Mouse (Mus musculus) hindbrain, embryonic 15.5 days (tissue): ENCODE measurements around the gene Oaf. TPM values are rescaled to one million over a fixed set of nuclear protein-coding genes. Genes with fewer than 3 reads are reported as not detected.

Source experiments
- ATAC-seq: fragments of 200-750 bp; cut with Nextera tagmentation; 2 replicates; pipeline ENCODE4 v1.8.0; 2017; ENCODE audit warnings: low read depth, moderate number of reproducible peaks, moderate TSS enrichment; ENCODE audit not compliant: low FRiP score
- H3K27ac ChIP-seq: fragments of 300-500 bp; sonication (generic); replicated peaks from 2 replicates; pipeline ENCODE4 v1.5.1; 2015; ENCODE audit warnings: mild to moderate bottlenecking, inconsistent platforms
- H3K27me3 ChIP-seq: fragments of 300-500 bp; sonication (generic); 2 replicates; pipeline ENCODE4 v1.6.1; 2015; ENCODE audit warnings: control low read depth, inconsistent platforms
- H3K36me3 ChIP-seq: fragments of 300-500 bp; sonication (generic); 2 replicates; pipeline ENCODE4 v1.6.1; 2015; ENCODE audit warnings: control low read depth, inconsistent platforms
- H3K4me1 ChIP-seq: fragments of 300-500 bp; sonication (generic); replicated peaks from 2 replicates; pipeline ENCODE4 v1.6.1; 2015; ENCODE audit warnings: control low read depth, inconsistent platforms
- H3K4me2 ChIP-seq: fragments of 300-500 bp; sonication (generic); 2 replicates; pipeline ENCODE4 v1.6.1; 2015; ENCODE audit warnings: moderate library complexity, mild to moderate bottlenecking, inconsistent platforms
- H3K4me3 ChIP-seq: fragments of 300-500 bp; sonication (generic); 2 replicates; pipeline ENCODE4 v1.5.1; 2015; ENCODE audit warnings: mild to moderate bottlenecking, inconsistent platforms
- H3K9ac ChIP-seq: fragments of 300-500 bp; sonication (generic); 2 replicates; pipeline ENCODE4 v1.6.1; 2015; ENCODE audit warnings: inconsistent platforms
- H3K9me3 ChIP-seq: fragments of 300-500 bp; sonication (generic); 2 replicates; pipeline ENCODE4 v1.6.1; 2016; ENCODE audit warnings: control low read depth, inconsistent platforms
- WGBS: fragments of 180-500 bp; shearing (Covaris S2); methylation state at CpG from one replicate; pipeline ENCODE4 v1.1.7; 2015; 5-methylcytosine and 5-hydroxymethylcytosine counted together
- polyA plus RNA-seq: library from polyadenylated mRNA; unstranded; fragments of >200 nt; fragmentation: Nextera tagmentation; extraction: Ambion mirVana; gene quantifications from 2 replicates; pipeline ENCODE4 v1.2.1, GENCODE M21; 2015

Gene Oaf
- polyA plus RNA-seq, 1 experiment from 2014 or later: 7.1 TPM

DNA sequence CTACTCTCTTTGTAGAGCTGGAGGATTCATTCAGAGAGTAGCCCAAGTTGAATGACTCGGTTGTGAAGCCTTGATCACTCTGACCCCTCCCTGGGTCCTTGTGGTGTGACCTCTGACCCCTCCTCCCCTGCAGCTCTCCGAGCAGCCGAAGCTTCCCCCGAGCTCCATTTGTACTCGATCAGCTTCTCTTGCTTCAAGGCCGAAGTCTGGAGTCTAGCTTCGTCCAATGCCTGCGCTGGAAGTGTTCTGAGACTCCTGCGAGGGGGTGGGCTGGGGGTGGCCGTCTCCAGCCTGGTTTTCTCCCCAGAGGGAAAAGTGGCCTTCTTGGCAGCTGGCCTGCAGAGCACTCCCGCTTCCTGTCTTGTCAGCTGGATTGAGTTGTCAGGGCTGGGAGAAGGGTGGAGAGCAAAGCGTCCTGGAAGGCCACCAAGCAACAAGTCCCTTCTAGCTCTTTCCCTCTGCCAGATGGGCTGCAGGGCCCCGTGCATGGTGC lies 29.5 kb downstream of the Oaf start, which contains the start of gene Pou2f3:
Pou2f3 (minus strand) TSS at position 180 of the 493 bp plus-strand sequence.
- no peak within 1 kb of the TSS for H3K4me3 ChIP-seq
- ATAC-seq: peak; percentile 42; the same call in 1 of the 2 replicates
- H3K9ac ChIP-seq: no peak within 1 kb of the TSS
- peaks cover 16% of the 10 kb centered on the region for H3K27me3 ChIP-seq
- H3K4me1 ChIP-seq: peaks cover 14% of the 10 kb centered on the region
- H3K36me3 ChIP-seq: no peaks in the 10 kb centered on the region
- WGBS: 3% methylated on average over 13 of the region's 13 CpGs
- no peak within 1 kb of the TSS for H3K4me2 ChIP-seq
- H3K27ac ChIP-seq: no peak within 1 kb of the TSS
- no peaks in the 10 kb centered on the region for H3K9me3 ChIP-seq

DNA sequence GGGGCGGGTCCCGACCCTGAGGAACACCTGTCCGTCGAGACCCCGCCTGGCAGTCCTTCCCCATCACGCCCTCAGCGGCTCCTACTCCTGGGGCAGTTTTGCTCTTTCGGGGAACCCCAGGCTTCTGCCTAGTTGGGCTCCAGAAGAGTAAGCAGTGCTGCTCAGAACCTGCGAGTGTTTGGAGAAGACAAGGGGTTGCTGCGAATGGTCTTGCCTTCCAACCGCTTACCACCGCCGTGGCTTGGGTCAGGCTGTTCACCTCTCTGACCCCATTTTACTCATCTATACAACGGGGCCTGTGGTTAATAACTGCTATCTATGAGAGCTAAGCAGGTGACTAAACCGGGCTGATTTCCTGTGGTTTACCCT lies 33.7 kb downstream of the Oaf start:
- WGBS: 4% methylated on average over 15 of the region's 15 CpGs
- ATAC-seq: peak; percentile 8; the same call in 1 of the 2 replicates
- Histone ChIP-seq H3K27ac (no peak overlapping the region), H3K9me3 (no peaks in the 10 kb centered on the region), H3K4me3 (peak overlapping the region; percentile 30), H3K9ac (no peak overlapping the region), H3K27me3 (peaks cover 29% of the 10 kb centered on the region), H3K4me2 (peak overlapping the region; percentile 58), H3K36me3 (no peaks in the 10 kb centered on the region), H3K4me1 (peaks cover 16% of the 10 kb centered on the region)

DNA sequence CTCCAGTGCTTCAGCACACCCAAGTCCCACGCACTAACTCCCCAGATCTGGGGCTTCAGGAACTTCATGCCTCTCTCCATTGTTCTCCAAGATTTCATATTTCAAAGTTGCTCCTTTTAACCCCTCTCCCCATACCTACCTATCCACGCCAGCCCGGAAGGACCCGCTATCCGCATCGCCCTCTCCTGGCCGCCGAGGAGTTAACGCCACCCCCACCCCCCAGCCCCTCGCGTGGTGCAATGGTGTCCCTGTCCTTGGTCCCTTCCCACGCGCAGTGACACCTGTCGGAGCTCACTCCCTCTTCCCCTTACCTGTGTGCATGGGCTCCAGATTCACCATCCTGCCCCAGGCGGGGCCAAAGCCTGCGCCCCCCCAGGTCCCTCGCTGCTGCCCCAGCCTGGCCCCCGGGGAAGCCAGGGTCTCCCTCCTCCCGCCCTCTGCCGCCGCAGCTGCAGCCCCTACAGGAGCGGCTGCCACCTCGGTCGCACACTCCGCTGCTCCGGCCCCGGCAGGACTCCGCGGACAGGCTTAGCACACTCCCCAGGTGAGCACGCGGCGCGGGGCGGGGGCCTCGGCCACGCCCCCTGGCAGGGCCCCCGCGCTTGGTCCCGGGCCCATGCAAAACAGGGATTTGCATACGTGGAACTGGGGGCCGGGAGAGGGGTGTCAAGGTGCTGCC lies 34.2 kb downstream of the Oaf start:
- WGBS: 2% methylated on average over 39 of the region's 41 CpGs
- no peak overlapping the region for H3K27ac ChIP-seq
- peaks cover 15% of the 10 kb centered on the region for H3K4me1 ChIP-seq
- H3K27me3 ChIP-seq: peaks cover 29% of the 10 kb centered on the region
- H3K9ac ChIP-seq: 0 out of 2 replicates have a peak overlapping the region, but pooled peaks have one; percentile 29
- no peaks in the 10 kb centered on the region for H3K9me3 ChIP-seq
- H3K36me3 ChIP-seq: no peaks in the 10 kb centered on the region
- peak overlapping the region; percentile 58 for H3K4me2 ChIP-seq
- peak overlapping the region; percentile 30 for H3K4me3 ChIP-seq
- peak; percentile 38; the same call in 1 of the 2 replicates for ATAC-seq

DNA sequence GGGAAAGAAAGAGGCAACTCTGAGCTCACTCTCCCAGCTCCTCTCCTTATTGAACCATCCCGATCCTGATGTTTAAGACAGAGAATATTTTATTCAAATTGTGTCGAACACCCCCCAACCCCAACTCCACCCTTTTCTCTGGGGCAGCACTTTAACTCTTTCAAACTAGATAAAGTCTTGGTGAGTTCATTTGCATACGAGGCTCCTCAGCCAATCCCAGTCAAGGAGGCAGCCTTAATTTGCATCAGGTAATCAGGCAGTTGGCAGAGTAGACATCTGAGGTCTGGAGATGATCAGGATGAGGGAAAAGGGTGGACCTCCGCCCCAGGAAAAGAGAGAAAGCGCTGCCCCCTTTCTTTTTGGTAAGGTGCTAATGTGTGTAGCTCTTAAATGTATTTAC lies 39.5 kb downstream of the Oaf start:
- peaks cover 19% of the 10 kb centered on the region for H3K27me3 ChIP-seq
- no peak for ATAC-seq
- no peak overlapping the region for H3K4me2 ChIP-seq
- WGBS: 14% methylated on average over 5 of the region's 5 CpGs
- H3K9ac ChIP-seq: no peak overlapping the region
- no peak overlapping the region for H3K27ac ChIP-seq
- no peak overlapping the region for H3K4me3 ChIP-seq
- H3K4me1 ChIP-seq: peaks cover 7% of the 10 kb centered on the region
- no peaks in the 10 kb centered on the region for H3K9me3 ChIP-seq
- no peaks in the 10 kb centered on the region for H3K36me3 ChIP-seq

DNA sequence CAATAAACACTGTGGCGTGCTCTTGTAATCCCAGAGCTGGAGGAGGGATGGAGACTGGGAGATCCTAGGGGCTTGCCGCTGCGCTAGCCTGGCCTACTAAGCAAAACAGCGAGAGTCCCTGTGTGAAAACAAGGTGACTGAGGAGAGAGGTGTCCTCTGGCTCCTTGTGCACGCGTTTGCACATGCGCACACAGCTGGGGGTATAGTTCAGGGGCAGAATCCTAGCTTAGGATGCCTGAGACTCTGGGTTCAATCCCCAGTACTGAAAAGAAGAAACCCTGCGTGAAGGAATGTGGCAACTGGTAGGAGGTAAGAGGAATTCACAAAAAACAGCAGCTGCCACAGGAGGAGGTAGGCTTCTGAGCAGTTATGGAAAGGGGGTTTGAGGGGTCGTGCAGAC lies 45.7 kb downstream of the Oaf start:
- 23% methylated on average over 9 of the region's 9 CpGs for WGBS
- H3K4me1 ChIP-seq: no peaks in the 10 kb centered on the region; the same call in 1 of the 2 replicates
- H3K27ac ChIP-seq: no peak overlapping the region
- H3K27me3 ChIP-seq: 0 out of 2 replicates have a peak, but pooled peaks cover 2% of the 10 kb centered on the region
- no peak overlapping the region for H3K9ac ChIP-seq
- H3K4me2 ChIP-seq: no peak overlapping the region
- H3K4me3 ChIP-seq: no peak overlapping the region
- no peaks in the 10 kb centered on the region for H3K36me3 ChIP-seq
- no peak for ATAC-seq
- H3K9me3 ChIP-seq: no peaks in the 10 kb centered on the region

DNA sequence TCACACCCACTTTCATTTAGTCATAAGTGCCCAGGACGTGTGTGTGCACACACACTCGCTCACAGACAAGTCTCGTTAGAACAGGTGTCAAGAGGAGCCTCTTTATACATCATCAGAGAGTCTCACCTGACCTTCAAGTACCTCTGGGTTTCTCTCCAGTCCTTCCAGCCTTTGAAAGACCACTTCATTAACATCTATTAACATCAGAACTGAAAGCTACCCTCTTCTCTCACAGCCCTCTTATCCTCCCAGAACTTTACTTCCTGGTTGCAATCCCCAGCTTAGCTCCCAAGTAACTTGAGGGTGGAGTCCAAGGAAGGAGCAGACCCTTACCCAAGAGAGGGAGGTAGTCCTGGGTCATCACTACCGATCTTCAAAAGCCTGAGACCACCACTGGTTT lies 48.1 kb downstream of the Oaf start:
- no peaks in the 10 kb centered on the region for H3K9me3 ChIP-seq
- no peak overlapping the region for H3K27ac ChIP-seq
- H3K4me3 ChIP-seq: no peak overlapping the region
- H3K27me3 ChIP-seq: 0 out of 2 replicates have a peak, but pooled peaks cover 2% of the 10 kb centered on the region
- WGBS: 53% methylated on average over 4 of the region's 4 CpGs
- H3K4me1 ChIP-seq: no peaks in the 10 kb centered on the region; the same call in 1 of the 2 replicates
- no peak for ATAC-seq
- H3K9ac ChIP-seq: no peak overlapping the region
- H3K36me3 ChIP-seq: no peaks in the 10 kb centered on the region
- H3K4me2 ChIP-seq: no peak overlapping the region

DNA sequence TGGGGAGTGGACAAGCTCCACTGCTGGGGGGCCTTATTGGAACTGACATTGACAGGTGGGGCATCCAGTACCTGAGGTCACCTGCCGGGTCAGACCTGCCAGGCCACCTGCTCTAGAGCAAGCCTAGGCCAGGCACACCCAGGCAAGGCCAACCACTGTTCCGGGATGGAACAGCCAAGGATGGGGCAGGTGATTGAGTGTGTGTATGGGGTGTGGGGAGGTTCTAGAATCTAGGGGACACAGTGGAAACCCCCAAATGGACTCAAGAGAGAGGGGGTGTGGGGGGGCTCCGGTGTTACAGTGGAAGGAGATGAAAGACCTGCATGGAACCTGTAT lies 50.7 kb downstream of the Oaf start:
- Histone ChIP-seq H3K27ac (no peak overlapping the region), H3K4me1 (no peaks in the 10 kb centered on the region; the same call in 1 of the 2 replicates), H3K9ac (no peak overlapping the region), H3K36me3 (no peaks in the 10 kb centered on the region), H3K9me3 (no peaks in the 10 kb centered on the region), H3K4me2 (no peak overlapping the region), H3K27me3 (no peaks in the 10 kb centered on the region), H3K4me3 (no peak overlapping the region)
- 53% methylated on average over 3 of the region's 3 CpGs for WGBS
- ATAC-seq: no peak

DNA sequence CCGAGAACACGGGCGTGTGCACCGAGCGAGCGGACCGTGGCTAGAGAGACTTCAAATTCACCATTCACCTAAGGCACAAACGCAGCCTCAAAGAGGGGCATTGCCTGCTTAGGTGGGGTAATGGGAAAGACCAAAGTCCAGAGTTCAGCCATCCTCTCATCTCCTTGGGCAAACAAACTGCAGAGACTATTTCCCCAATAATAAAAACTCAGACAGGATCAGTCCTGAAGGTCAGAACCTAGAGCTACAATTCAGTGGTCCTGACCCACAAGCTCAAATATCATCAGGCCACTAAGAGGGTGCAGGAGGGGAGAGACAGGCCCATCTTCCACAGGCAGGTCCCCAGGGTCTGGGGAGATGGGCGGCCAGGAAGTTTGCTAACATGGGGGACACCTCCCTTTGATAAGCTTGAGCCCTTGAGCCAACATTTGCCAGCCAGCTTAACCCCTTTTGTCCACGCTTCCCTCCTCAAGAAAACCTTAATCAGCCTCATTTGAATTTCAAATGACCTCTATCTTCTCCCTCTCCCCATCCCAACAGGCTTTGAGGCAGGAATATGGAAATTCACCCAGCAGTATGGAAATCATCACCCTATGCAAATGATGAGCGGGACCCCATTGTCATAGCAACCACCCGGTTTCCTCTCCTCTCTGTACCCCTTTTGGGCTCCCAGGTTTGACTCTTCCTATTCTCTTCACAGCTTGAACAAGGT lies 51.2 kb downstream of the Oaf start:
- no peak overlapping the region for H3K9ac ChIP-seq
- H3K9me3 ChIP-seq: no peaks in the 10 kb centered on the region
- WGBS: 64% methylated on average over 12 of the region's 12 CpGs
- no peaks in the 10 kb centered on the region; the same call in 1 of the 2 replicates for H3K4me1 ChIP-seq
- no peaks in the 10 kb centered on the region for H3K27me3 ChIP-seq
- no peak overlapping the region for H3K4me3 ChIP-seq
- H3K4me2 ChIP-seq: no peak overlapping the region
- no peaks in the 10 kb centered on the region for H3K36me3 ChIP-seq
- ATAC-seq: no peak
- no peak overlapping the region for H3K27ac ChIP-seq

DNA sequence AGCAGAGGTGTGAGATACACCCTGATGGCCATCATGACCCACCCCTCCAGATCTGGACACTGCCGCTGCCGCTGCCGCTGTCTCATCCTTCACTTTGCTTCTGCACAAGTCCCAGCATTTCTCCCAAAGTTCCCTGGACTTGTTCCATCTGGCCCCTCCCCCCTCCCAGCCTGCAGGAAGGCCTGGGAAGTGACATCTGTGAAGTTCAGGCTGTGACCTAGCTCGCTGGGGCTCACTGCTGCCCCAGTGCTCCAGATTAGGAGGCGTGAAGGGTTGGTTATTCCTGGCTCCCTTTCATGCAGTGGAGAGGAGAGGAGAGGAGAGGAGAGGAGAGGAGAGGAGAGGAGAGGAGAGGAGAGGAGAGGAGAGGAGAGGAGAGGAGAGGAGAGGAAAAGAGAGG lies 60.1 kb downstream of the Oaf start:
- H3K36me3 ChIP-seq: no peaks in the 10 kb centered on the region
- no peaks in the 10 kb centered on the region for H3K9me3 ChIP-seq
- no peak overlapping the region for H3K4me3 ChIP-seq
- ATAC-seq: no peak
- no peak overlapping the region for H3K4me2 ChIP-seq
- no peaks in the 10 kb centered on the region for H3K27me3 ChIP-seq
- 52% methylated on average over 5 of the region's 5 CpGs for WGBS
- H3K27ac ChIP-seq: no peak overlapping the region
- H3K9ac ChIP-seq: no peak overlapping the region
- H3K4me1 ChIP-seq: no peaks in the 10 kb centered on the region

DNA sequence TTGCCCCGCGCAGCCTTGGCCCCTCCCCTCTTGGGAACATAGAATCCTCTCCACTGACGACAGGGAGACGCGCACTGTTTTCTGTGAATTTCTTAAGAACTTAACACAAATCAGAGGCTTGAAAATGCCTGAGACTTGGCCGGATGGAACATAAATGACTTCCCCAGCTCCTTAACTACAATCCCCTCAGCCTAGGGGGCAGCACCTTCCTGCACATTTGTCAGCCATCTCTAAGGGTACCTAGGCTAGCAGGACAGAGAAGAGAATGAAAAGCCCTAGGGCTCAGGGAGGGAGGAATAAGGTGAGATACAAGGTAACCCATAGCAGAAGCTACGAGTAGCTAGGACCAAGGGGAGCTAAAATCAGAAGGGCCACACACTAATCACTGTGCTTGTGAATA lies 61.5 kb downstream of the Oaf start:
- no peaks in the 10 kb centered on the region for H3K36me3 ChIP-seq
- no peak overlapping the region for H3K4me2 ChIP-seq
- 59% methylated on average over 7 of the region's 7 CpGs for WGBS
- H3K9me3 ChIP-seq: no peaks in the 10 kb centered on the region
- no peaks in the 10 kb centered on the region for H3K27me3 ChIP-seq
- no peak overlapping the region for H3K4me3 ChIP-seq
- no peaks in the 10 kb centered on the region for H3K4me1 ChIP-seq
- H3K9ac ChIP-seq: no peak overlapping the region
- H3K27ac ChIP-seq: no peak overlapping the region
- no peak for ATAC-seq
